Mouse (Mus musculus) layer of hippocampus, adult 6 months (tissue): ENCODE data around the gene Trpm8. TPM values are rescaled to one million over a fixed set of nuclear protein-coding genes. Genes with fewer than 3 reads are reported as not detected.

Experiments
- long read RNA-seq, 2 experiments: library from polyadenylated mRNA; unstranded; transcript quantifications; one replicate each; pipeline ENCODE4 v2.0.0; 2019 to 2020
- polyA plus RNA-seq: library from polyadenylated mRNA; unstranded; fragments of <200 nt; fragmentation: Nextera tagmentation; gene quantifications from 2 replicates; pipeline ENCODE4 v1.2.3, GENCODE M21; 2021

Trpm8 gene
- polyA plus RNA-seq, result 0.04 and 0.05 TPM in 2 replicates
- long read RNA-seq, experiment 1, result 0 reads
- long read RNA-seq, experiment 2, result 0 reads

GRCm38 (mm10) chr1:88277098-88277817 lies at the start of gene Trpm8, which contains the start of gene Hjurp:
Trpm8 (plus strand) TSS chr1:88277661.
Hjurp (minus strand) TSS chr1:88277633.

GRCm38 (mm10) chr1:88406807-88407198 lies 129.3 kb downstream of the Trpm8 start, which contains the start of gene Spp2:
Spp2 (plus strand) TSS chr1:88406961.

Other genes starting within 250 kb of the Trpm8 start
- gene Ugt1a10, start 222.3 kb upstream of the Trpm8 start, polyA plus RNA-seq, result not detected in 2 replicates
- gene Ugt1a9, start 206.9 kb upstream of the Trpm8 start, polyA plus RNA-seq, result not detected in 2 replicates
- gene Ugt1a8, start 189.8 kb upstream of the Trpm8 start, polyA plus RNA-seq, result not detected in 2 replicates
- 0.92 and 0.97 TPM in 2 replicates for gene Ugt1a7c, start 182.6 kb upstream of the Trpm8 start, polyA plus RNA-seq
- gene Ugt1a6b, start 174.4 kb upstream of the Trpm8 start, polyA plus RNA-seq, result not detected in 2 replicates
- gene Ugt1a6a, start 142.9 kb upstream of the Trpm8 start, polyA plus RNA-seq, result 2.7 and 3.6 TPM in 2 replicates
- not detected in 2 replicates for gene Ugt1a5, start 111.6 kb upstream of the Trpm8 start, polyA plus RNA-seq
- gene Ugt1a2, start 77.1 kb upstream of the Trpm8 start, polyA plus RNA-seq, result not detected in 2 replicates
- gene Dnajb3, start 71.9 kb upstream of the Trpm8 start, polyA plus RNA-seq, result 6.5 and 7.4 TPM in 2 replicates
- not detected in 2 replicates for gene Ugt1a1, start 65.7 kb upstream of the Trpm8 start, polyA plus RNA-seq
- gene Mroh2a, start 50.7 kb upstream of the Trpm8 start, polyA plus RNA-seq, result 0.24 and 0.62 TPM in 2 replicates
- gene Hjurp, start within 50 bp of the Trpm8 start, polyA plus RNA-seq, result 5.7 and 6.2 TPM in 2 replicates
- gene Spp2, start 129.3 kb downstream of the Trpm8 start, polyA plus RNA-seq, result 0.33 TPM in 1 of 2 replicates, not detected in the other
- gene Glrp1, start 232.4 kb downstream of the Trpm8 start, polyA plus RNA-seq, result 0.09 and 0.15 TPM in 2 replicates